Mouse (Mus musculus): ENCODE measurements at regions not wholly inside any gene's neighbourhood (a gene's known extent, or its start where the extent isn't known, plus 50 kb on each side); places are given as distances from the start of the nearest gene placed in this dataset.

GRCm38 (mm10) chr2:9691506-9691905 lies 189.5 kb upstream of the 4930412O13Rik start:
- Histone ChIP-seq H3K4me1 (replicated peaks) (no peaks in the 10 kb centered on the region), H3K9me3 (replicated peaks) (no peaks in the 10 kb centered on the region), H3K9ac (no peak overlapping the region), H3K4me3 (no peak overlapping the region), H3K27ac (ENCODE audit: poor library complexity, severe bottlenecking) (no peak overlapping the region), H3K4me2 (no peak overlapping the region), H3K27me3 (replicated peaks) (no peaks in the 10 kb centered on the region), H3K36me3 (no peaks in the 10 kb centered on the region)
- ATAC-seq (ENCODE audit: insufficient number of reproducible peaks, low FRiP score) = no peak
- WGBS = 74% methylated on average over 5 of the region's 5 CpGs

DNA sequence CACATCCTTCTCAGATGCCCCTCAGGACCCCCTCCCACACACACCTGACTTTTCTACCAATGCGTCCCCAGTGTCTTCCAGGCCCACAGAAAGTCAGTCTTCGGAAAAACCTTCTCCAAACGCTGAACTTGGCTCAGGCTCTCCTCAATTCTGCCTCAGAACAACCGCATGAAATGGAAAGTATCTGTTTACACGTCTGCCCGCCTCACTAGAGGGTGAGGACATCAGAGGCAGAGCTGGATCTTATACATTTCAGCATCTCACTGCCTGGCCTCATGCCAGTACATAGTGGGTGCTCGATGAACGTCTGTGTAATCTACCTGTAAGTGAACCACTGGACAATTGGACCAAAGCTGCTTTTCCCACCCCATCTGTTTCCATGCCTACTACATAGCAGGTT lies 189.1 kb upstream of the 4930412O13Rik start:
- Histone ChIP-seq H3K36me3 (no peaks in the 10 kb centered on the region), H3K4me2 (no peak overlapping the region), H3K9me3 (replicated peaks) (no peaks in the 10 kb centered on the region), H3K27ac (ENCODE audit: poor library complexity, severe bottlenecking) (no peak overlapping the region), H3K4me3 (no peak overlapping the region), H3K27me3 (replicated peaks) (no peaks in the 10 kb centered on the region), H3K9ac (no peak overlapping the region), H3K4me1 (replicated peaks) (no peaks in the 10 kb centered on the region)
- ATAC-seq (ENCODE audit: insufficient number of reproducible peaks, low FRiP score) = no peak
- 61% methylated on average over 8 of the region's 8 CpGs for WGBS

- H3K27me3 ChIP-seq (replicated peaks) = no peaks in the 10 kb centered on the region
- no peak overlapping the region for H3K4me3 ChIP-seq
- H3K9ac ChIP-seq = no peak overlapping the region
- H3K36me3 ChIP-seq = no peaks in the 10 kb centered on the region
- no peaks in the 10 kb centered on the region for H3K4me1 ChIP-seq (replicated peaks)
- no peaks in the 10 kb centered on the region for H3K9me3 ChIP-seq (replicated peaks)
- 59% methylated on average over 9 of the region's 9 CpGs for WGBS
- H3K4me2 ChIP-seq = no peak overlapping the region
- no peak for ATAC-seq (ENCODE audit: insufficient number of reproducible peaks, low FRiP score)
- no peak overlapping the region for H3K27ac ChIP-seq (ENCODE audit: poor library complexity, severe bottlenecking)
Measured at GRCm38 (mm10) chr2:9693351-9693750, 187.7 kb upstream of the 4930412O13Rik start.

DNA sequence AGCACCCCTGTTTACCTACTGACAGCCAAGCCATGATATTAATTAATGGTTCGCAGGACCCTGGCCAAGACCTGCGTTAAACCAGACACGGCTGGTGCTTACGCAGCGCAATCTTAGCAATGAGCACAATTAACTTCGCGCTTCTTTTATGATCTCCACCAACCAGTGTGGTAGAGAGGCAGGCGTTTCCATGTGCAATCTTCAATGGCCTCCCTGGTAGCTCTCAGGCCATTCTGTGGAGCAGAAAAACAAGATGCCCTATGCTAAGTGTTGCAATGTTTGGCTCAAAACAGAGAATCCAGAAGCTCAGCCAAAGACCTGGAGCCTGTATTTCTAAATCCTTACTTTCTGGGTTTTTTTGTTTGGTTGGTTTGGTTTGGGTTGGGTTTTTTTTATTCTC lies 186.9 kb upstream of the 4930412O13Rik start:
- ATAC-seq (ENCODE audit: insufficient number of reproducible peaks, low FRiP score) = no peak

GRCm38 (mm10) chr2:9697591-9698345 lies 183.3 kb upstream of the 4930412O13Rik start:
- Histone ChIP-seq H3K4me3 (no peak overlapping the region), H3K9me3 (replicated peaks) (no peaks in the 10 kb centered on the region), H3K4me1 (replicated peaks) (no peaks in the 10 kb centered on the region), H3K27ac (ENCODE audit: poor library complexity, severe bottlenecking) (no peak overlapping the region), H3K27me3 (replicated peaks) (no peaks in the 10 kb centered on the region), H3K4me2 (no peak overlapping the region), H3K36me3 (no peaks in the 10 kb centered on the region), H3K9ac (no peak overlapping the region)
- WGBS = 77% methylated on average over 6 of the region's 6 CpGs
- ATAC-seq (ENCODE audit: insufficient number of reproducible peaks, low FRiP score) = no peak

More for the DNA sequence above, 186.9 kb upstream of the 4930412O13Rik start:
- Histone ChIP-seq H3K4me3 (no peak overlapping the region), H3K27me3 (replicated peaks) (no peaks in the 10 kb centered on the region), H3K9ac (no peak overlapping the region), H3K9me3 (replicated peaks) (no peaks in the 10 kb centered on the region), H3K4me2 (no peak overlapping the region), H3K4me1 (replicated peaks) (no peaks in the 10 kb centered on the region), H3K36me3 (no peaks in the 10 kb centered on the region), H3K27ac (ENCODE audit: poor library complexity, severe bottlenecking) (no peak overlapping the region)
- 85% methylated on average over 8 of the region's 8 CpGs for WGBS

DNA sequence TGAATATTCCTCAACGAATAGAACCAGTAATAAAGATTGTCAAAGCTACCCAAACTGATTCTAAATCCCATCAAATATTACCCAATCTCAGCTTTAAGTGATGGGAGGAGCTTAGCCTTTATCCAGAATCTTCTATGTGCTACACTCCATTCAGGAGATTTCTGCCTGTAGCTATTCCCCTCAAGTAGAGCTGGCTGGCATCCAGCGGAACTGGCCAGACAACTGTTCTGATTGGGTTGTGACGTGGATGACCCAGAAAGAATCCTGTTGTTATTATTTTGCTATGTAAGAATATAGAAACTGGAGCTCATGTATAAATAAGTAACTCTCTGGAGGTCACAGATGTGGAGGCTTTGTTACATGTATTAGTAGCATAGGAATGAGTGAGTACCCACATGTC lies 176.8 kb upstream of the 4930412O13Rik start:
- Histone ChIP-seq H3K9me3 (replicated peaks) (no peaks in the 10 kb centered on the region), H3K27me3 (replicated peaks) (no peaks in the 10 kb centered on the region), H3K27ac (ENCODE audit: poor library complexity, severe bottlenecking) (no peak overlapping the region), H3K36me3 (no peaks in the 10 kb centered on the region), H3K4me1 (replicated peaks) (no peaks in the 10 kb centered on the region), H3K4me2 (no peak overlapping the region), H3K4me3 (no peak overlapping the region), H3K9ac (no peak overlapping the region)
- 69% methylated on average over 3 of the region's 3 CpGs for WGBS
- ATAC-seq (ENCODE audit: insufficient number of reproducible peaks, low FRiP score) = no peak

GRCm38 (mm10) chr2:9709466-9709865 lies 171.6 kb upstream of the 4930412O13Rik start:
- Histone ChIP-seq H3K27ac (ENCODE audit: poor library complexity, severe bottlenecking) (no peak overlapping the region), H3K9me3 (replicated peaks) (no peaks in the 10 kb centered on the region)
- WGBS = 77% methylated on average over 7 of the region's 7 CpGs

GRCm38 (mm10) chr2:9717904-9718303 lies 163.1 kb upstream of the 4930412O13Rik start:
- ATAC-seq (ENCODE audit: insufficient number of reproducible peaks, low FRiP score) = no peak
- no peaks in the 10 kb centered on the region for H3K4me1 ChIP-seq (replicated peaks)
- no peaks in the 10 kb centered on the region for H3K9me3 ChIP-seq (replicated peaks)
- no peaks in the 10 kb centered on the region for H3K36me3 ChIP-seq
- H3K27me3 ChIP-seq (replicated peaks) = no peaks in the 10 kb centered on the region
- no peak overlapping the region for H3K4me2 ChIP-seq
- no peak overlapping the region for H3K9ac ChIP-seq
- H3K4me3 ChIP-seq = no peak overlapping the region
- WGBS = 69% methylated on average over 1 of the region's 1 CpGs
- no peak overlapping the region for H3K27ac ChIP-seq (ENCODE audit: poor library complexity, severe bottlenecking)

More at GRCm38 (mm10) chr2:9709466-9709865, 171.6 kb upstream of the 4930412O13Rik start:
- no peak for ATAC-seq (ENCODE audit: insufficient number of reproducible peaks, low FRiP score)
- Histone ChIP-seq H3K4me2 (no peak overlapping the region), H3K9ac (no peak overlapping the region), H3K27me3 (replicated peaks) (no peaks in the 10 kb centered on the region), H3K36me3 (no peaks in the 10 kb centered on the region), H3K4me3 (no peak overlapping the region), H3K4me1 (replicated peaks) (no peaks in the 10 kb centered on the region)

DNA sequence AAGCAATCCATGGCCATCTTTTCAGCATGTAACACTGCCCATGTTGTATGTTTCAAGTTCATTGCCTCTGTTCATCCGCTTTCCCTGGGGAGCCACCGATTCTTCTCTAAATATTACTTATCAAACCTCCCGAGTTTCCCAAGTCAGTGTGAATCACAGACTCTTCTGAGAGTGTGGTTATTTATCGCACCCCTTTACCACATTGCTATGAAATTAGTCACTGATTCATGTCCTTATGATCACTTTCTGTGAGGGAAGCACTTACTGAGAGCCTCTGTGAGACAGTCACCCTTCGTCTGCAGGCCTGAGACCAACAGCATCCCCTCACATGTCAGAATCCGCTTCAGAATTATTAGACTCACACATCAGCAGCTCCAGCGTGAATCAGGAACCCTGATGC lies 147.8 kb upstream of the 4930412O13Rik start:
- no peaks in the 10 kb centered on the region for H3K27me3 ChIP-seq (replicated peaks)
- no peaks in the 10 kb centered on the region for H3K4me1 ChIP-seq (replicated peaks)
- no peaks in the 10 kb centered on the region for H3K36me3 ChIP-seq
- peaks cover 3% of the 10 kb centered on the region; the same call in 1 of the 2 replicates for H3K9me3 ChIP-seq (replicated peaks)
- no peak overlapping the region for H3K9ac ChIP-seq
- no peak overlapping the region for H3K27ac ChIP-seq (ENCODE audit: poor library complexity, severe bottlenecking)
- ATAC-seq (ENCODE audit: insufficient number of reproducible peaks, low FRiP score) = no peak
- no peak overlapping the region for H3K4me2 ChIP-seq
- H3K4me3 ChIP-seq = no peak overlapping the region
- WGBS = 75% methylated on average over 7 of the region's 7 CpGs

GRCm38 (mm10) chr2:9744181-9744580 lies 136.9 kb upstream of the 4930412O13Rik start:
- no peak for ATAC-seq (ENCODE audit: insufficient number of reproducible peaks, low FRiP score)
- H3K4me1 ChIP-seq (replicated peaks) = no peaks in the 10 kb centered on the region
- no peak overlapping the region for H3K4me2 ChIP-seq
- H3K27me3 ChIP-seq (replicated peaks) = no peaks in the 10 kb centered on the region; the same call in 1 of the 2 replicates
- H3K36me3 ChIP-seq = no peaks in the 10 kb centered on the region
- no peak overlapping the region for H3K27ac ChIP-seq (ENCODE audit: poor library complexity, severe bottlenecking)
- no peak overlapping the region for H3K9ac ChIP-seq
- 0 out of 2 replicates have a peak, but pooled peaks cover 5% of the 10 kb centered on the region for H3K9me3 ChIP-seq (replicated peaks)
- no peak overlapping the region for H3K4me3 ChIP-seq
- WGBS = 85% methylated on average over 3 of the region's 3 CpGs

DNA sequence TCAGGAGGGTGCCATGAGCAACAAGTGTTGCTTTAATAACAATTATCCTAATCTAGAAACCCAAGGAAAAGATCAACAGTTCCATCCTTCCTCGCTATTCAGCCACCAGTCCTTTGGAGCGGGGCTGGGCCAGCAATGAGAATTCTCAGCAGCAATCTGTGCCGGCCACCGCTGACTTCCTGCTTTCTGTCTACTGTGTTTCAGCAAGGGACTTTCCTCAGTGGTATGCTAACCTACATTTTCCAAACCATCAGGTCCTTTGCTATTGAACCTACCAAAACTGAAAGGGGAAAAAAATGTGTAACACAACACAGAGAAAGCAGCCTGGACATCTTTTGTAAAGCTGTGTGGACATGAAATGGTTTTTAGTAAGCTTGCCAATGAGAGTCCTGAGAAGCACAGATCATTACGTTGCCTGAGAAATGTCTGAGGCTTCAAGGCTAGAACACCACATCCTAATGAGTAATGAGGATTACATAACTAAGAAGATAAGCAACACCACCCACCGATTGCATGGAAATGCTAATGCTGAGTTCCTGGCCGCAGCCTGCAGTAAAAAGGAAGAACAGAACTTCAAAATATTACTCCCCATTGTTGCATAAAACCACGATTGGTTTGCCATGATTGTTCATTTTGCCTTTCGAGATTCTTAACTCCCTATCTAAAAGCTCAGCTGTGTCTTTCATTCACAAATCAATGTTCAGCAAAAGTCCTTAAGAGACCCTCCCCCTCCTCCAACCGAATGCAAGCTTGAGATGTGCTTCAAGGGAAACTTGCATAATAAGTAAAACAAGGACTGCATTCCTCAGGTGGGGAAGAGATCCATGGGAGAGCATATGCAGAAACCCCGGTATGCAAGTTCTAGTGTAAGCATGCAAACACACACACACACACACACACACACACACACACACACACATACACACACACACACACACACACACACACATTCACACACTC lies 130.9 kb upstream of the 4930412O13Rik start:
- Histone ChIP-seq H3K4me2 (no peak overlapping the region), H3K9ac (no peak overlapping the region), H3K9me3 (replicated peaks) (0 out of 2 replicates have a peak, but pooled peaks cover 5% of the 10 kb centered on the region), H3K4me3 (no peak overlapping the region), H3K27ac (ENCODE audit: poor library complexity, severe bottlenecking) (no peak overlapping the region), H3K4me1 (replicated peaks) (0 out of 2 replicates have a peak, but pooled peaks cover 3% of the 10 kb centered on the region), H3K27me3 (replicated peaks) (no peaks in the 10 kb centered on the region), H3K36me3 (no peaks in the 10 kb centered on the region)
- no peak for ATAC-seq (ENCODE audit: insufficient number of reproducible peaks, low FRiP score)
- 36% methylated on average over 11 of the region's 11 CpGs for WGBS

Measured in heart, embryonic 12.5 days (tissue).